Mouse (Mus musculus) cerebellum, adult 8-10 months (tissue): ENCODE data around the gene Med26.

Experiments
- DNase-seq: peaks from one replicate; pipeline ENCODE4 v3.0.0; 2022

Gene Med26

GRCm38 (mm10) chr8:72485456-72486199 is 62.4 kb downstream of the Med26 start:
- no peak for DNase-seq

- DNase-seq = peak; percentile 97
Measured at GRCm38 (mm10) chr8:72474826-72475546, 73.1 kb downstream of the Med26 start, which contains the start of gene Cherp. Gene Cherp (minus strand): TSS chr8:72475226.

GRCm38 (mm10) chr8:72470684-72471083 is 77.4 kb downstream of the Med26 start:
- no peak for DNase-seq

GRCm38 (mm10) chr8:72469984-72470383 is 78.1 kb downstream of the Med26 start:
- DNase-seq = no peak

- DNase-seq = no peak
Measured at GRCm38 (mm10) chr8:72469243-72469642, 78.8 kb downstream of the Med26 start.

- no peak for DNase-seq
Measured at GRCm38 (mm10) chr8:72464211-72464610, 83.9 kb downstream of the Med26 start.

GRCm38 (mm10) chr8:72459881-72460533 is 88.1 kb downstream of the Med26 start:
- no peak for DNase-seq

GRCm38 (mm10) chr8:72458457-72458856 is 89.6 kb downstream of the Med26 start:
- no peak for DNase-seq

- no peak for DNase-seq
Measured at GRCm38 (mm10) chr8:72457806-72458205, 90.3 kb downstream of the Med26 start.

GRCm38 (mm10) chr8:72455317-72455716 is 92.8 kb downstream of the Med26 start:
- DNase-seq = no peak

- no peak for DNase-seq
Measured at GRCm38 (mm10) chr8:72453904-72454303, 94.2 kb downstream of the Med26 start.

GRCm38 (mm10) chr8:72451516-72451915 is 96.6 kb downstream of the Med26 start:
- no peak for DNase-seq

GRCm38 (mm10) chr8:72445071-72445470 is 103.0 kb downstream of the Med26 start:
- DNase-seq = no peak
